Mouse (Mus musculus) spleen, postnatal 10 days (tissue): ENCODE measurements around the gene Plac1.

ENCODE experiments used
- DNase-seq, 2 experiments: peaks; one replicate each; pipeline ENCODE4 v3.0.0; 2021 to 2022; ENCODE audit warnings: low spot score in 2 of 2

The Plac1 gene

GRCm38 (mm10) chrX:53197681-53198080, 42.2 kb downstream of the Plac1 start:
- no peak for DNase-seq

- no peak for DNase-seq
These were observed 43.5 kb downstream of the Plac1 start for GRCm38 (mm10) chrX:53196392-53196791.

- no peak for DNase-seq
These were observed 51.2 kb downstream of the Plac1 start for GRCm38 (mm10) chrX:53188692-53189091.

GRCm38 (mm10) chrX:53179801-53180200, 60.1 kb downstream of the Plac1 start:
- no peak for DNase-seq

GRCm38 (mm10) chrX:53176296-53176695, 63.6 kb downstream of the Plac1 start:
- DNase-seq, result no peak

- no peak for DNase-seq
These were observed 71.3 kb downstream of the Plac1 start for GRCm38 (mm10) chrX:53168623-53169022.

- no peak for DNase-seq
These were observed 72.9 kb downstream of the Plac1 start for GRCm38 (mm10) chrX:53166901-53167525.

- no peak for DNase-seq
These were observed 73.5 kb downstream of the Plac1 start for GRCm38 (mm10) chrX:53166251-53166900.

GRCm38 (mm10) chrX:53162589-53162988, 77.3 kb downstream of the Plac1 start:
- DNase-seq, result no peak

- DNase-seq, result no peak
These were observed 78.3 kb downstream of the Plac1 start for GRCm38 (mm10) chrX:53161583-53161982.

- peak; percentile 4 to 14 for DNase-seq
These were observed 78.8 kb downstream of the Plac1 start for GRCm38 (mm10) chrX:53161115-53161514.

GRCm38 (mm10) chrX:53148039-53148438, 91.9 kb downstream of the Plac1 start:
- no peak for DNase-seq

- no peak for DNase-seq
These were observed 93.5 kb downstream of the Plac1 start for GRCm38 (mm10) chrX:53146389-53146917.

- DNase-seq, result no peak
These were observed 100.3 kb downstream of the Plac1 start for GRCm38 (mm10) chrX:53139641-53140040.

- DNase-seq, result no peak
These were observed 102.8 kb downstream of the Plac1 start for GRCm38 (mm10) chrX:53137066-53137465.

GRCm38 (mm10) chrX:53129501-53129900, 110.4 kb downstream of the Plac1 start:
- DNase-seq, result no peak

- no peak for DNase-seq
These were observed 113.3 kb downstream of the Plac1 start for GRCm38 (mm10) chrX:53126492-53127033.

GRCm38 (mm10) chrX:53125838-53126467, 114.0 kb downstream of the Plac1 start:
- no peak for DNase-seq

GRCm38 (mm10) chrX:53123562-53123961, 116.3 kb downstream of the Plac1 start:
- no peak for DNase-seq

- no peak for DNase-seq
These were observed 121.3 kb downstream of the Plac1 start for GRCm38 (mm10) chrX:53118631-53119030.

- no peak for DNase-seq
These were observed 121.9 kb downstream of the Plac1 start for GRCm38 (mm10) chrX:53118019-53118418.

GRCm38 (mm10) chrX:53114994-53115393, 124.9 kb downstream of the Plac1 start:
- no peak for DNase-seq

GRCm38 (mm10) chrX:53110142-53110541, 129.8 kb downstream of the Plac1 start:
- no peak for DNase-seq
